Mouse (Mus musculus): Measurements from ENCODE around the gene Foxo1. TPM values are rescaled to one million over a fixed set of nuclear protein-coding genes. Genes with fewer than 3 reads are reported as not detected.

Gene Foxo1
- total RNA-seq, 2 experiments from 2014 or later: 0.42 to 2.4 TPM

DNA sequence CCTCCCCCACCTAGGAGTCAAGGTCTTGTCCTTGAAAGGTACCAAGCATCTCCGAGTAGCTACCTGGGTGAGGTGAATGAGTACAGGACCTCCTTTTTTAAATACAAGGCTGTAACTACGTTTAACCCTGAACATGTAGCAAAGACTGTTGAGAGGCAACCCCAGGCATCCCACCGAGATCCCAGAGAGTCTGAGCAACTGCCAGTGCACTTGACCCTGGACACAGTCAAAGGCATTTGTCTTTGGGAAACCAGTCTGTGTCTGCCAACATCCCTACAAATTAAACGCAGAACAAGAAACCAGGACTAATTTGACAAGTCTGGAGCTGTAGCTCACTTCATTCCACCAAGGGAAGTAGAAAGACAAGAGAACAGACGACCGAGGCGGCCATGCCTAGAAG lies 86.1 kb downstream of the Foxo1 start:
- no peak for ATAC-seq (replicated peaks; ENCODE audit: poor library complexity)

DNA sequence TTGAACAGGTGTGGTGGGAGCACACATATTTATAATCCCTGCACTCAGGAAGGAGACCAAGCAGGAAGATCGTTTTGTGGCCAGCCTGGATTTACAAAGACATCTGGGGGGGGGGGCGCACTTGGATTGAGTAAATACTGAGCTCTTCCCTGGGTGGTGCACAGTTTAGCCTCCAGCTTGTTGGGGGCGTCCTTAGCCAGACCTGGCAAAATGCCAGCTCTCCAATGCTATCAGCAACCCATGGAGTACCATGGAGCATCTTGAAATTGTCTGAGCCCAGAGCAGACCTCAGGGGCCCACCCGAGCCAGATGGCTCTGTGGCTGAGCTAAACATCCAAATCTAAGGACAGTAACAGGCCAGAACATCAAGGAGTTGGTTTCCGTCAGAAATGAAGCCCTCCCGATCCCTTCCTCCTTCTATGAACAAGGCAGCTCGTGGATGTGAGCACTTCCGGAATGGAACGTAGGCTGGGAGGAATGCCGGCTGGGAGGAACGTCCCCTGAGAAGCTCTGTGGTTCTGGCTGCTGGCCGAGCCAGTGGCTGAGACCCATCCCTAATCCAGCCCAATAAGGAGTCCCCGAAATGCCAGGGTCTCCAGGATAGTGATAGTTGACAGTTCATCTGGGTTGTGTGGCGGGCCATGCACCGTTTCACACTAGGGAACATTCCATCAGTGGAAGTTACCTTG lies 89.3 kb downstream of the Foxo1 start:
- no peak for ATAC-seq (replicated peaks; ENCODE audit: poor library complexity)

DNA sequence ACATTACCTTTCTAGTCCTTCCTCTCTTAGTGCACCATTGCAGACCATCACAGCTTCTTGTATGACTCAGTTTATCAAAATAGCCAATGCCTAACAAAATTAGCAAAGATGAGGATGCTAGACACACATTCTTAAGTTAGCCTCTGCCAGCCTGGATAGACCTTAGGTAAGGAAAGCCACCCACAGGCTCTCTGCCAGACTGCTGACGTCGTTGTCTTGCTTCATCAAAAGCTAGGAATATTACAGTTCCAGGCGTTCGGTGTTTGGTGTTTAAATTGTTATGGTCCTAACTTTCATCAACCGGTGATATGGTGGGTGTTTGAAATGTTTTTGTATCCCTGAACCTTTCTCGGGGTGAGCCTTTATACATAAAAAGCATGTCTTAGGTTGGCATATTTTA lies 96.4 kb downstream of the Foxo1 start:
- ATAC-seq (replicated peaks; ENCODE audit: poor library complexity): no peak

DNA sequence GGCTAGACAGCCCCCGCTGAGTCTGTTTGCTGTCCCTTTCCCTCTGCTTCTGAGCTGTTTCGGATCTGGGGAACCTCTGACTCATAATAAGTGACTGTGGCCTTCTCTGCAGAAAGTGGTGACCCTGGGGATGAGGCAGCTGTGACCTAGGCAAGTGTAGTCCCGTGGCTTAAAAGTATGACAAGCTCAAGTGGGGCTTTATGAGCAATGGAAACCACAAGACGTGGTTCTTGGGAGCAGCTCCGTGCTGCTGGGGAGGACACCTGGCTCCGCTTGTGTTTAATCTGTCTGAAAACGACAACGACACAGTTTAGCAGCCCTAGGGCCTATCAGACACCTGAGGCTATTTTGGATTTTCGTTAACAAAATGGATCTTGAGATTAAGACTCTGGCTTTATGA lies 101.1 kb downstream of the Foxo1 start:
- ATAC-seq (replicated peaks; ENCODE audit: poor library complexity): no peak

DNA sequence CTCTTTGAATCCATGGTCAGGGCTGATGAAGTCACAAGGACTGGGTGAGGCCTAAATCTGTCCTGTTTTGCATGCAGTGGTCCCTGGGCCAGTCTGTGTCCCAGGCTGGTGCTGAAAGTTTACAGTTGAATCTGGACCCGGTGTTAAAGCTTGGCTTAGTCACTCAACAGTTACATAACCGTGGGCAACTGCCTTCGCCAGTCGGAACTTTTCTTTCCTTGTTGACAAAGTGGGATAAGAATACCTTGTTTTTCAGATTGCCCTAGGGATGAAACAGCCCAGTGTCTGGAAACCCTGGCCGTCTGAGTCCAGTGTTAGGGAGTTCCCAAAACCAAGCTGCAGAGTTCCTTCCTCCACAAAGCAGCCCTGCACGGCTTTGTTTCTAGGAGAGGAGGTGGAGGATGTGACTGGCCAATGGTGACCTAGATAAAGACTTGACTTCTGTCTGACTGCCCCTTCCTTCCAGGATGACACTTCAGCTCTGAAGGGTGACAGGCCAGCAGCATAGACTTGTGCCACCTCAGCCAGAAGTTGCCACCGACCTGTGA lies 101.8 kb downstream of the Foxo1 start:
- ATAC-seq (replicated peaks; ENCODE audit: poor library complexity): no peak

DNA sequence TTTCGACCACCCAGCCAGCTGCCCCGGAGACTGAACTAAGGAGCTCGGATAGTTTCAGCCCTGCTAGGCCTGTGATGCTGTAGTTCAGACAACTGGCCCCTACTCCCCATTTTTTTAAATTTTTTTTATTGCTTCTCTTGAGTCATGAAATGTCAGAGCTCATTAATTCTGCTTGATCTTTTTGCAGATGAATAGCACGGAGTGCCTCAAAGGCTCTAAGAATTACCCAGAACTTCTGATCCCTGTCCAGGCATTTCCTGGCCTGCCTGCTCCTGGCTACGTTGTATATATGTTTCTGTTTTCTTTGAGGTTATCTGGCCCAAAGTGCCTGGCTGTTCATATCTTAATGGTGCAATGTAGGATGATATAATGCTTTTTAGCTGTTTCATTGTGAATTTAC lies 108.8 kb downstream of the Foxo1 start:
- ATAC-seq (replicated peaks; ENCODE audit: poor library complexity): no peak

DNA sequence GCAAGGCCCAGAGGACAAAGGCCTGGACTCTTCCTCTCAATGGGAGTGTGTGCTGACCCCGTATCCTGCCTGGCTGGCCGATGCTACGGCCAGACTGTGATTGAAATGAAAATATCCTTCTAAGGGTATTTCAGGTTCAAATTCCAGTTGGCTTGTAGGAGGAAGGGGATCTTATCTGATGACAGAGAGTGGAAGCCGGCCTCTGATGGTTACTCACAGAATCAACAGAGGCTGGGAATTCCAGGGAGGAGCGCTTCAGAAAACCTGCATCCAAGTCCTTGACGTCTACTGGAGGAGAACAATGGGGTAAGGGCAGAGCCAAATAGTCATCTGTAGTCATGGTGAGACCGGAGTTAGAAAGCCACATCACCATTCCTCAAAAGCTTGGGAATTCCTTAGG lies 115.2 kb downstream of the Foxo1 start:
- ATAC-seq (replicated peaks; ENCODE audit: poor library complexity): no peak

DNA sequence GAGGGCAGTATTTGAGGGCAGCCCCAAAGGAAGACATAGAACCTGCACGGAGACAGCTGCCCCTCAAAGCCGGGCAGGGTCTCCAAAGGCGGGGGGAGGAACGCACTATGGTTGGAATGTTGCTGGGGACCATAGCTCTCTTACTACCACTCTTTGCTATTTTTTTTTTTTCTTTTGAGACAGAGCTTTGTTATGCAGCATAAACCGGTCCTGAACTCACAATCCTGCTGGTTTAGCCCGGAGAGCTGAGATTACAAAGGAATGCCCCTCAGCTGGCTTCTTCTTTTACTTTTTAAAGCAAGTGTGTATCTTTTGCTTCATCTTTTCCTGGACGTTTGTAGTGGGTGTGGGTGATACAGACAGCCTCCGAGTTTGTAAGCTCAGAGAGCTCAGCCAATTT lies 118.2 kb downstream of the Foxo1 start:
- no peak for ATAC-seq (replicated peaks; ENCODE audit: poor library complexity)

DNA sequence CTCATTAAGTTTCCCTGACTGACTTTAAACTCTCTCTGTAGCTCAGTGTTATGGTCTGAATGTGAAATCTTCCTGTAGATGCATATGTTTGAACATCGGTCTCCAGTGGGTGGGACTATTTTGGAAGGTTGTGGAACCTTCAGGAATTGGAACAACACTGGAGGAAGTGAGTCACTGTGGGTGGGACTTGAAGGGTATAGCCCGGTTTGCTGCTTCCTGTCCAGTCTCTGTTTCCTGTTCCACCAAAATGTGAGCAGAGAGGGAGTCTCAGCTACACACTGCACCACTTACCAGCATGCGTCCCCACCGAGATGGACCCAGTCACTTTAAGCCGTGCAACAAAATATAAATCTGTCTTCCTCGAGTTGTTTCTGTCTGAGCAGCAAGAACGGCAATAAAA lies 122.2 kb downstream of the Foxo1 start:
- ATAC-seq (replicated peaks; ENCODE audit: poor library complexity): peak; percentile 44; the same call in 1 of the 2 replicates

DNA sequence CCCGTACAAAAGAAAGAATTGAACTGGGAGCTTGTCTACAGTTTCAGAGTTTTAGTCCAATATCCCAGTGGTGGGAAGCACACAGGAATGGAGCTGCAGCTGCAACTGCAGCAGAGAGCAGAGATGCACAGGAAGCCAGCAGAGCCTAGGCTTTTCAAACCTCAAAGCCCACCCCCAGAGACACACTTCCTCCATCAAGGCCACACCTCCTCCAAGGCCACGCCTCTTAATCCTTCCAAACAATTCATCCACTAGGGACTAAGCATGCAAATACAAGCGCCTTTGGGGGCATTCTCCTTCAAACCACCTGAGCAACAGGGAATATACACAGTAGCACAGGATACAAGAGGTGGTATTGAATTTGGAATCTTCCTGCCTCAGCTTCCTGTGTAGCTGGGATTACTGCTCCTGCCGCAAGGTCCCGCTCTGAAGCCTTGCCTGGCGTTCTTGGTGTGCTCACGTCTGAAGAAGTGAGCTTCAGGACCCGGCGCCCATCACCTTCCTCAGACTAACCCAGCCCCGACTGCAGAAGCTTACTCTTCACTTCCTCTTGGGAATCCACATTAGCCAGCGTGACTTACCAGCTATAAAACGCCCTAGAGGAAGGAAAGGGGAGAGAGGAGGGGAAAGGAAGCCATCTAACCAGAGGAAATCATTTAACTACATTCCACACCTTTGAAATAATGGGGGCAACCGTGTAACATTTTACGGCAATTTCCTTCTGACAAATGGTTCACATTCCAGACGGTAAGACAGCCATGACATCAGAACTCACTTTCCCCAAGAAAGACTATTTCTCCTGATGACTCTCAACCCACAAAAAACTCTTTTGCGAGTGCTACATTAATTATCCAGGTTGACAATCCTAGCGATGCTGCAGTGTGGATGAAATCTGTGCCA lies 122.9 kb downstream of the Foxo1 start:
- peak; percentile 57; the same call in 1 of the 2 replicates for ATAC-seq (replicated peaks; ENCODE audit: poor library complexity)

DNA sequence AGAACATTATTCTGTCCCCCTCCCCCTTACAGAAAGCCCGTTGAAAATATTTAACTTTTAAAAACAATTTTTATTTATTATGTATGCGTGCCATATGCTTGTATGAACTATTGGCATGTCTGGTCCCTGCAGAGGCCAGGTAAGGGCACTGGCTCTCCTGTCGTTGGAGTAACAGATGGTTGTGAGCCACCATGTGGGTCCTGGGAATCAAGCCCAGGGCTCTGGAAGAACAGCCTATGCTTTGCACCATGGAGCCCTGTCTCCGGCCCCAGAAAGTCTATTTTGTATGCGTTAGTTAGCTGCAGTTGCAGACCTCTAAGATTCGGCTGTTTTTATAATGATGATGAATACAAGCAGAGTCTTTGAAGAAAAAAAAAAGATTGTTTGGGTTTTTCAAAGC lies 123.8 kb downstream of the Foxo1 start:
- ATAC-seq (replicated peaks; ENCODE audit: poor library complexity): no peak

DNA sequence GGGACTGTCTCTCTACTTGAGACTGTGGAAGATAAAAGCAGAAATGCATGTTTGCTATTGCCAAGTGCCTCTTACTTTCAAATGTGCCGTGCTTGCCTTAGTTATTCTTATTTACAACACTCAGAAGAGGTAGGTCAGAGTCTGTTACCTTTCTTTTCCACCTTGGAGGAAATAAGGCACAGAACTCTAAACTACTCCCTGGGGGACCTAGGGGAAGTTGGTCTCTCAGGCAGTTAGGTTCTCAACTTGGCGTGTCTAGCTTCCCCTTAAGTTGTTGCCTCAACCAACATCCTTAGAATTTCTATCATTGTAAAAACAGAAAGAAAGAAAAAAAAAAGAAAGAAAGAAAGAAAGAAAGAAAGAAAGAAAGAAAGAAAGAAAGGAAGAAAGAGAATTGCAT lies 124.4 kb downstream of the Foxo1 start:
- no peak for ATAC-seq (replicated peaks; ENCODE audit: poor library complexity)

DNA sequence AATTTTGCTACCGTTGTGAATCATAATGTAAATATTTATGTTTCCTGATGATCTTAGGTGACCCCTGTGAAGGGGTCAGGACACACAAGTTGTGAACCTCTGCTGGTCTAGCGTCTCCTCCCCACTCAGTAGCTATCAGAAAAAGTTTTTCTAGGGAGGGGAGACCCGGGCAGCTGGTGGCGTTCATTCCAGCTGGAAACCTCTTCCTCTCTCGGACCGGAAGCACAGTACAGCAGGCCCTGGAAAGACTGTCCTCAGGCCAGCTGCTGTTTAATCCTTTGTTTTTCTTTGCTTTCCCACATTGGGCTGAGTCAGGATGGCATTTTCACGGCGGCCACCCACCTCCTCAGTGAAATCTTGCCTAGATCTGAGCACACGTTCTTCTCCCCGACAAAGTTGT lies 125.0 kb downstream of the Foxo1 start:
- ATAC-seq (replicated peaks; ENCODE audit: poor library complexity): no peak

DNA sequence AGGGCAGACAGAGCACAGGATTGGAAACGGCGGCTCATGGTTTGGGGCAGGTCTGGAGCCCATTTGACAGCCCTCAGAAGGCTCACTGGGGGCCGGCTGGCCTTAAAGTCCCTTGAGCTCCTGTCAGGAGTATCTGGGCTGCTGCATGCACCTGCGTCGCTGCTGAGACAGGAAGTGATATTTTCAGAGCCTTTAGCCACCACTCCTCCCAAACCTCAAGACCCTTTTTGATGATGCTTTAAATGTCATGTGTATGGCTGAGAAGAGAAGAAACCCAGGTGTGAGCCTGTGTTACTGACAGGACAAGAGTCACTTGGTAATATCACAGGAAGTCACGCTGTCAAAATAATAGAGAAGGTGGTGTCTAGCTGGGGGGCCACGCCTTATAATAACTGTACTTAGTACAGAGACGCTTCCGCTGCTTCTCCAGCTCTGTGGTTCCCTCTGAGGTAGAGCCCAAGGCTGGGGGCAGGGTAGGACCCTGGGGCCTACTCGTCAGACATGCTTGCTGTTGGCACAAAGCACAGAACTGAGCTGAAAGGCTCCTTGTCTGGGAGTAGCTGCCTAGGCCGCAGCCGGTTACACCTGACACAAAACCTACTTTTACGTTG lies 128.1 kb downstream of the Foxo1 start:
- no peak for ATAC-seq (replicated peaks; ENCODE audit: poor library complexity)

DNA sequence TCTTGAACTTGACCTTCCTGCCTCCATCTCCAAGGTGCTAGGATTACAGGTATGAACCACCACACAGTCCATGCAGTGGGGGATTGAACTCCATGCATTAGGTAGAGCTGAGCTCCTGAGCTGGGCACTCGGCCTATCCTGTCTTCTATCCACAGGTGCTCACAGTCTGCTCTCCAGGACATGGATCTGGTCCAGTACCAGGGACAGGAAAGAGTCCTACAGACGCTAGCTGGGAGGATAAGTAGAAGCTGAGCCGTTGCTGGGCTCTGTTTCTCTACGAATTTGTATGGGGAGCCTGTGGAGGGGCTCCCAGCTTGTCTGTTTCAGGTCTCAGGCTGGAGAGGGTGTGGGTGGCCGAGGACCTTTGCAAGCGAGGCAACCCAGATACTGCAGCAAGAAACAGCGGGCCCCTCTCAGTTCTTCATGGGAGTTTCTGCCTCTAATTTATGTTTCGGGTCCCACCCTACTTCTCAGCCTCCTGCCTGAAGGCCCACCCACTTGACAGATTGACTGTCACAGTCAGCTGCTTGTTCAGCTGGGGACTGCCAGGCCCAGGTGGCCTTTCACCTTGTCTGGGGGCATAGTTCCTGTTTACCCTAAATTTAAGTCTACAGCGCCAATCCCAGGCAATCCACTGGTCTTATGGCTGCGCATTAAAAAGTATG lies 128.9 kb downstream of the Foxo1 start:
- ATAC-seq (replicated peaks; ENCODE audit: poor library complexity): no peak

DNA sequence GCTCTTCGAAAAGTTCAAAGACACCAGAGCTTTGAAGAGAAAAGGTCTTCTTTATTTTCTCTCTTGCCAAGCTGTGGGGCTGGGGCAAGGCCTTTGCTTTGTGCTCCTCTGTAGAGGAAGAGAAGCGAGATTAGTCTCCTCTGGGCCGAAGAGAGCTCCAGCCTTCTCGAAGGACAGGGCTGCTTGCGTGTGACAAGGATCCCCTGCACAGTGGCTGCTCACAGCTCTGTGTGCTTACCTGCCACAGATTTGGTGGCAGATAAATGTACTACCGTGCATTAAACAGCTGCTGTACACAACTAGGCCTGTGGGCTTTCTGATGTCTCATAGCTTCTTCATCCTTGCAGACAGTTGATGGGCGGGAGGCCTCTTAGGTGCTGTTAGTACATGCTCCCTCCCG lies 129.8 kb downstream of the Foxo1 start:
- ATAC-seq (replicated peaks; ENCODE audit: poor library complexity): no peak

DNA sequence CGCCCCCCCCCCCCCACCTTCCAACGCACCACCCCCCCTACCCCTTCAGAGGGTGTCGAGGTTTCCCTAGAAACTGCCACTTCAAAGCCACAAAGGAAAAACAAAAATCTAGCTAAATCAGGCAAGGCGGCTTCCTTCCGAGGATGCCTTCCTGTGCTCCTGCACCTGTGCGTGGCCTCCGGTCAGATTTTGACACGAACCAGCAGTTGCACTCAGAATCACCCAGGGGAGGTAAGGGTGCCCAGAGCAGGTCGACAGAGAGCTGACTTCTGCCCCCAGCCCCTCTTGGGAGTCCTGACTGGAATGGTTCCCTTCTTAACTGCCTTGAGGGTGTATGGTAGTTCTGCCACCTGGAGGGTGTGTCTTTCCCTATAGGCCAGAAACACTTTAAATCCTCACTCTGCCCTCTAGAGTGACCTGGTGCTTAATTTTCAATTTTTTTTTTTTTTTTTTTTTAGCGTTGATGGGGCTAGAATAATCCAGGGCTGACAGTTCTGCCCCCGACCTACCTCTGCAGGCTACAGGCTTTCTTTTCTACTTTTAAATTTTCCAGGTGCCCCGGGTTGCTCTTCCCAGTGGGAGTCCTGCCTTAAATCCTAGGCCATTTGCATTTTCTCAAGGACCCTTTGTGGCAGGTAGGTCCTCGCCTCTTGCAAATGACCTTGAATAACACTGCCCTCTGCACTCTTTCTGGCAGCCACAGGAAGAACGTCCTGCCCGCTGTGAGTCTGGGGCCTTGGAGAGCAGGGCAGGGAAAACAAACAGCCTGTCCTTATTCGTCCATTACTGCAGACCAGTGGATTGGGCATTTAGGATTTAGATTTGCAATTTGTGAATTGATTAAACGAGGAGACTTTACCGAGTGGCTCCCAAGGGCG lies 132.4 kb downstream of the Foxo1 start:
- no peak for ATAC-seq (replicated peaks; ENCODE audit: poor library complexity)

DNA sequence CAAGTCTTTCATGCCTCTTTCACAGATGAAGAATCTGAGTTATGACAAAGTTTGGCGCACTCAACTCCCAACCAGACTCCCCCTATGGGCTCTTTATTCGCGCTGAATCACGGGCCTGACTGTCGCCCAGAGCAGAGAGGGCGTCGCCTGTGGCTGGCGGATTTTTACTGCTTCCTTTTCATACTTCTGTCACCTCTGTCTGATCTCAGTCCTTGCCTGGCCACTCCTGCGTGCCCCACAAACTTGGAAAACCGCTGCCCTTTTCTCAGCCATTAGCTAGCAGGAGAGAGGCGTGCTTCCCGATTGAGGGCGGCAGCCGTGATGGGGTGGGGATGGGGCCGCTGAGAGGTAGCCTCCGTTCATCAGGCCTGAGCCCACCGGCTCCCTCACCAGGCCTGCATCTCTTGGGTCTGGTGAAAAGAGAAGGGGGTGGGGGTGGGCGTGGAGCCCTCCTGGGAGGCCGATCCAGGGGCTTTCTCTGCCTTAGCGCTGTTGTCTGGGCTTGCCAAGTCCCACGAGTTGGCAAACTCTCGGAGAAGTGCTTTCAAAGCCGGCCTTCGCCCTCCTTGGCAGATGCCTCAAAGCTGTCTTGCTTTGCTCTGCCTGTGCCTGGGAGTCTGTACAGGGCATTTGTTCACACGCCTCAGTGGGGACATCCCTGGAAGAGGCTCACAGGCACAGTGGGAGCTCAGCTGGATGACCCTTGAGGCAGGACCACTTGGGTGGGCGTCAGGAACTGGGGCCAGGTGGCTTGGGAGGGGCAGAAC lies 133.2 kb downstream of the Foxo1 start:
- ATAC-seq (replicated peaks; ENCODE audit: poor library complexity): peak; percentile 77
